Mouse (Mus musculus) olfactory bulb, adult 2 months (tissue): ENCODE results near the gene Arhgap35.

Experiments used
- CTCF ChIP-seq: fragments of 200-500 bp; IDR thresholded peaks from 2 replicates; pipeline ENCODE4 v1.5.1; 2012; ENCODE audit warnings: low read depth, mild to moderate bottlenecking, low read length, moderate library complexity; ENCODE audit not compliant: insufficient read depth
- POLR2A ChIP-seq: fragments of 200-500 bp; IDR thresholded peaks from 2 replicates; pipeline ENCODE4 v1.6.1; 2012; ENCODE audit warnings: mild to moderate bottlenecking, low read depth, low read length, moderate library complexity; ENCODE audit not compliant: insufficient read depth

- TF ChIP-seq CTCF (no peak), POLR2A (no peak)
These were observed 20.3 kb upstream of the Arhgap35 start for GRCm38 (mm10) chr7:16635116-16635515.
